Mouse (Mus musculus): ENCODE measurements at regions not wholly inside any gene's neighbourhood (a gene's known extent, or its start where the extent isn't known, plus 50 kb on each side); places are given as distances from the start of the nearest gene placed in this dataset.

DNA sequence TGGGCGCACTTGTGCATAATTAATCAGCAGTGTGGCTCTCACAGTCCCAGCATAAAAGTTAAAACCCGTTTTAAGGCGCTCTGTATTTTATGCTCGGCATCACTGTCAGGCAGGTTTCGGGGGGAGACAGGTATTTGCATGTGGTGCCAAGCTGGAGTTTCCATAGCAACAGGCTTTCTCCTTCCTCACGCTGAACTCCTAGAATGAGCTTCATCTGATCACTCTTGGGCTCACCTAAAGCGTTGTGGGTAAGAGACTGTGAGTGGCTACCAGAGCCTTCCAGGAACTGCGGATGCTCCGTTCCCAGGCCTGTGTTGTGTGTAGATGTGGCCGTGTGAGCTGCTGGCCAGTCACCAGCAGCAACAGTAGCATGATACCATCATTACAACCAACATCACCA lies 161.5 kb downstream of the Ajap1 start:
- Histone ChIP-seq H3K27me3 (ENCODE audit: control insufficient read depth, insufficient read depth, low read length, poor library complexity, severe bottlenecking) (no peaks in the 10 kb centered on the region), H3K9me3 (replicated peaks; ENCODE audit: control insufficient read depth, insufficient read depth, low read length, poor library complexity, severe bottlenecking) (no peaks in the 10 kb centered on the region), H3K4me1 (ENCODE audit: control insufficient read depth, insufficient read depth, low read length) (no peaks in the 10 kb centered on the region), H3K27ac (ENCODE audit: insufficient read depth, low read length) (no peak overlapping the region), H3K36me3 (ENCODE audit: control insufficient read depth, insufficient read depth, low read length, poor library complexity, severe bottlenecking) (no peaks in the 10 kb centered on the region), H3K9ac (ENCODE audit: low read depth, poor library complexity, severe bottlenecking) (no peak overlapping the region), H3K4me3 (ENCODE audit: low read depth, low read length) (no peak overlapping the region)
- TF ChIP-seq CTCF (IDR thresholded peaks at IDR 0.05; ENCODE audit: low read depth, low read length) (no peak), POLR2A (IDR thresholded peaks at IDR 0.05; ENCODE audit: insufficient read depth, low read length) (no peak)

- no peak for TF ChIP-seq CTCF (IDR thresholded peaks at IDR 0.05; ENCODE audit: low read depth, low read length)
- TF ChIP-seq POLR2A (IDR thresholded peaks at IDR 0.05; ENCODE audit: insufficient read depth, low read length) = no peak
- TF ChIP-seq EP300 (IDR thresholded peaks at IDR 0.05; ENCODE audit: insufficient read depth, low read depth, low read length) = no peak
- H3K36me3 ChIP-seq (ENCODE audit: control insufficient read depth, insufficient read depth, low read length, poor library complexity, severe bottlenecking) = no peaks in the 10 kb centered on the region
- H3K9ac ChIP-seq (ENCODE audit: low read depth, poor library complexity, severe bottlenecking) = no peak overlapping the region
- H3K27me3 ChIP-seq (ENCODE audit: control insufficient read depth, insufficient read depth, low read length, poor library complexity, severe bottlenecking) = no peaks in the 10 kb centered on the region
- H3K4me1 ChIP-seq (ENCODE audit: control insufficient read depth, insufficient read depth, low read length) = no peaks in the 10 kb centered on the region
- H3K4me3 ChIP-seq (ENCODE audit: low read depth, low read length) = no peak overlapping the region
- no peaks in the 10 kb centered on the region for H3K9me3 ChIP-seq (replicated peaks; ENCODE audit: control insufficient read depth, insufficient read depth, low read length, poor library complexity, severe bottlenecking)
- H3K27ac ChIP-seq (ENCODE audit: insufficient read depth, low read length) = no peak overlapping the region
Observed at GRCm38 (mm10) chr4:153320602-153321001, 162.0 kb downstream of the Ajap1 start.

GRCm38 (mm10) chr4:153316964-153317724 lies 165.5 kb downstream of the Ajap1 start:
- Histone ChIP-seq H3K9me3 (replicated peaks; ENCODE audit: control insufficient read depth, insufficient read depth, low read length, poor library complexity, severe bottlenecking) (no peaks in the 10 kb centered on the region), H3K36me3 (ENCODE audit: control insufficient read depth, insufficient read depth, low read length, poor library complexity, severe bottlenecking) (no peaks in the 10 kb centered on the region), H3K27ac (ENCODE audit: insufficient read depth, low read length) (no peak overlapping the region), H3K4me3 (ENCODE audit: low read depth, low read length) (no peak overlapping the region), H3K9ac (ENCODE audit: low read depth, poor library complexity, severe bottlenecking) (no peak overlapping the region), H3K27me3 (ENCODE audit: control insufficient read depth, insufficient read depth, low read length, poor library complexity, severe bottlenecking) (no peaks in the 10 kb centered on the region), H3K4me1 (ENCODE audit: control insufficient read depth, insufficient read depth, low read length) (no peaks in the 10 kb centered on the region)
- TF ChIP-seq CTCF (IDR thresholded peaks at IDR 0.05; ENCODE audit: low read depth, low read length) (no peak), EP300 (IDR thresholded peaks at IDR 0.05; ENCODE audit: insufficient read depth, low read depth, low read length) (no peak), POLR2A (IDR thresholded peaks at IDR 0.05; ENCODE audit: insufficient read depth, low read length) (no peak)

- Histone ChIP-seq H3K36me3 (ENCODE audit: control insufficient read depth, insufficient read depth, low read length, poor library complexity, severe bottlenecking) (no peaks in the 10 kb centered on the region), H3K4me3 (ENCODE audit: low read depth, low read length) (no peak overlapping the region), H3K27ac (ENCODE audit: insufficient read depth, low read length) (no peak overlapping the region), H3K4me1 (ENCODE audit: control insufficient read depth, insufficient read depth, low read length) (no peaks in the 10 kb centered on the region), H3K9ac (ENCODE audit: low read depth, poor library complexity, severe bottlenecking) (no peak overlapping the region), H3K9me3 (replicated peaks; ENCODE audit: control insufficient read depth, insufficient read depth, low read length, poor library complexity, severe bottlenecking) (no peaks in the 10 kb centered on the region), H3K27me3 (ENCODE audit: control insufficient read depth, insufficient read depth, low read length, poor library complexity, severe bottlenecking) (no peaks in the 10 kb centered on the region)
- TF ChIP-seq POLR2A (IDR thresholded peaks at IDR 0.05; ENCODE audit: insufficient read depth, low read length) (no peak), EP300 (IDR thresholded peaks at IDR 0.05; ENCODE audit: insufficient read depth, low read depth, low read length) (no peak), CTCF (IDR thresholded peaks at IDR 0.05; ENCODE audit: low read depth, low read length) (no peak)
Observed at GRCm38 (mm10) chr4:153316519-153316918, 166.1 kb downstream of the Ajap1 start.

GRCm38 (mm10) chr4:153313961-153314360 lies 168.7 kb downstream of the Ajap1 start:
- Histone ChIP-seq H3K27me3 (ENCODE audit: control insufficient read depth, insufficient read depth, low read length, poor library complexity, severe bottlenecking) (no peaks in the 10 kb centered on the region), H3K27ac (ENCODE audit: insufficient read depth, low read length) (no peak overlapping the region), H3K9me3 (replicated peaks; ENCODE audit: control insufficient read depth, insufficient read depth, low read length, poor library complexity, severe bottlenecking) (no peaks in the 10 kb centered on the region), H3K4me3 (ENCODE audit: low read depth, low read length) (no peak overlapping the region), H3K36me3 (ENCODE audit: control insufficient read depth, insufficient read depth, low read length, poor library complexity, severe bottlenecking) (no peaks in the 10 kb centered on the region), H3K9ac (ENCODE audit: low read depth, poor library complexity, severe bottlenecking) (no peak overlapping the region), H3K4me1 (ENCODE audit: control insufficient read depth, insufficient read depth, low read length) (no peaks in the 10 kb centered on the region)
- TF ChIP-seq EP300 (IDR thresholded peaks at IDR 0.05; ENCODE audit: insufficient read depth, low read depth, low read length) (no peak), CTCF (IDR thresholded peaks at IDR 0.05; ENCODE audit: low read depth, low read length) (no peak), POLR2A (IDR thresholded peaks at IDR 0.05; ENCODE audit: insufficient read depth, low read length) (no peak)

- Histone ChIP-seq H3K27me3 (ENCODE audit: control insufficient read depth, insufficient read depth, low read length, poor library complexity, severe bottlenecking) (no peaks in the 10 kb centered on the region), H3K9ac (ENCODE audit: low read depth, poor library complexity, severe bottlenecking) (no peak overlapping the region), H3K36me3 (ENCODE audit: control insufficient read depth, insufficient read depth, low read length, poor library complexity, severe bottlenecking) (no peaks in the 10 kb centered on the region), H3K27ac (ENCODE audit: insufficient read depth, low read length) (no peak overlapping the region), H3K9me3 (replicated peaks; ENCODE audit: control insufficient read depth, insufficient read depth, low read length, poor library complexity, severe bottlenecking) (no peaks in the 10 kb centered on the region), H3K4me1 (ENCODE audit: control insufficient read depth, insufficient read depth, low read length) (no peaks in the 10 kb centered on the region), H3K4me3 (ENCODE audit: low read depth, low read length) (no peak overlapping the region)
- TF ChIP-seq CTCF (IDR thresholded peaks at IDR 0.05; ENCODE audit: low read depth, low read length) (no peak), EP300 (IDR thresholded peaks at IDR 0.05; ENCODE audit: insufficient read depth, low read depth, low read length) (no peak), POLR2A (IDR thresholded peaks at IDR 0.05; ENCODE audit: insufficient read depth, low read length) (no peak)
Observed at GRCm38 (mm10) chr4:153311574-153311973, 171.0 kb downstream of the Ajap1 start.

Data from ES-Bruce4 (cell line).